Mouse (Mus musculus): Measurements from ENCODE around the gene Wnt8b.

Gene Wnt8b

DNA sequence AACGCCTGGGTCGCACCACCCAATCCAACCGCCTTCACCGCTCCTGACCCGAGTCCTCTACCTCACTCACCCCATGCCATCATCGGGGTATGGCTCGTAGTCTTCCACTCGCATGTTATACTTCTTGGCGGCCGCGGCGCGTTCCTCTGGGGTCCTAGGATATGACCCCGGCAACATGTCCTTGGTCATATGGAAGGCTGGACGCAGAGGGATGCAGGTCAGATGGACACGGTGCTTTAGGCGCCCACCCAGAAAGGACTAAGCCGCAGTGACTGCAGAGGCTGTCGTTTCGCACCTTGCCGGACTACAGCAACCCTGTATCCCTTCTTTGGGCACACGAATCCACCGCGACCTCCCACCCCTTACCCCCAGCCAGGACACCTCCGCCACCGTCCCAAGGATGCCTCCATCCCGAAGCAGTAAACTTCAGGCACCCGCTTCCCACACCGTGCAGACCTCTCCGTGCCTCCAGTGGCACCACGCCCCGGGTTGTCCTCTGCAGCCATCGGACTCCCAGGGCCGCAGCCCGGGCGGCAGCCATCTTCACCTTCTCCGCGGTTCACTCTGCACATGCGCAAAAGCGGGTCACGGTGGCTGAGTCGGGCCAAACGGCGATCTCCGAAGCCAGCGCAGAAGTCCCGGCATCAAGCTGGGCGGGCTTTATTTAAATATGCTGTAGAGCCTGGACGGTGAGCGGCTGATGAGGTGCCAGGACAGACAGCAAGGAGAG, 61.8 kb downstream of the Wnt8b start, which contains the start of gene Ndufb8:
Gene Ndufb8 (minus strand): TSS at position 580 of the 730 bp plus-strand sequence.
- in situ Hi-C loops (cut with MseI, MboI) = no loop called here

- in situ Hi-C loops (cut with MseI, MboI) = no loop called here
Observed at GRCm38 (mm10) chr19:44562652-44563206, 69.5 kb downstream of the Wnt8b start, which contains the start of gene Hif1an. TSS of gene Hif1an (plus strand) at chr19:44562850.

Data from mouse trophoblast stem cell (cell line).